In the genomic region with DNA sequence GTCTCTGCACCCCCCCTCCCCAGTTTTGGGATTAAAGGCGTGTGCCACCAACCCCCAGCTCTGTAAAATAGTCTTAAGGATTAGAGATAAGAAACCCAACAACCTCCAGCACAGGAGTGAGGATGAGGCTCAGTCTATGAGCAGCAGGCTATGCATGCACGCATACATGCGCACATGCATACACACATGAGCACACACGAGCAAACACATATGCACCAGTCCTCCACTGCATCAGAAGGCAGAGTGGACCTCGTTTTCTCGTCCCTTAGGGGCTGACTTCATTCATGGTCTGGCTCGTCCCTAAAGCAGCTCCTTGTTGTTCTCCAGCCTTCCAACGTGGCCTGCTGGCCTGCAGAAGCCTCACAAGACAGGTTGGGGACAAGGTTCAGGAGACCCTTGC, we compare ENCODE assay signal across 23 mouse cellular contexts. TPM values are rescaled to one million over a fixed set of nuclear protein-coding genes. Genes with fewer than 3 reads are reported as not detected.
"Had no signal": no experiment of that assay in that cellular context is flagged by ENCODE, and none has a peak within 500 bp of the region (broad histone marks: within the 10 kb centered on the region; RNA-seq: fewer than 3 reads in every experiment).

No protein-coding gene starts in this region.

- H3K9me3 ChIP-seq: heart, embryonic 10.5 days; heart, embryonic 12.5 days; hindbrain, embryonic 13.5 days; hindbrain, embryonic 15.5 days; intestine, embryonic 15.5 days; limb, embryonic 13.5 days; limb, embryonic 15.5 days; liver, embryonic 12.5 days had no signal

- H3K9ac ChIP-seq: heart, embryonic 12.5 days; hindbrain, embryonic 13.5 days; hindbrain, embryonic 15.5 days; intestine, embryonic 15.5 days; limb, embryonic 13.5 days; limb, embryonic 15.5 days; liver, embryonic 12.5 days had no signal

- H3K4me1 ChIP-seq: hindbrain, embryonic 15.5 days; intestine, embryonic 15.5 days; limb, embryonic 13.5 days; limb, embryonic 15.5 days; liver, embryonic 12.5 days had no signal

- DNase-seq: gastrocnemius, adult 2 months; gastrocnemius, postnatal 10 days; gastrocnemius, postnatal 25 days; heart, adult 18-20 months; heart, postnatal 10 days; heart, postnatal 4 days; kidney, adult 18-20 months; kidney, adult 8-10 months; kidney, postnatal 10 days; kidney, postnatal 25 days; layer of hippocampus, adult 9-11 months; layer of hippocampus, postnatal 36 days; left cerebral cortex, postnatal 4 days had no signal

- ATAC-seq: inflammation-experienced regulatory T-cells, adult 6 months; intestine, embryonic 15.5 days; intestine, postnatal 0 days; liver, embryonic 12.5 days had no signal

- H3K4me2 ChIP-seq: heart, embryonic 12.5 days; hindbrain, embryonic 13.5 days; hindbrain, embryonic 15.5 days; intestine, embryonic 15.5 days; limb, embryonic 13.5 days; limb, embryonic 15.5 days; liver, embryonic 12.5 days had no signal

- H3K27ac ChIP-seq: gastrocnemius, adult 2 months; heart, embryonic 10.5 days; hindbrain, embryonic 15.5 days; intestine, embryonic 15.5 days; limb, embryonic 13.5 days; liver, embryonic 12.5 days had no signal

- H3K27me3 ChIP-seq: heart, embryonic 12.5 days; hindbrain, embryonic 13.5 days; hindbrain, embryonic 15.5 days; intestine, embryonic 15.5 days; limb, embryonic 13.5 days; limb, embryonic 15.5 days; liver, embryonic 12.5 days had no signal

- H3K4me3 ChIP-seq: gastrocnemius, adult 2 months; heart, embryonic 10.5 days; heart, embryonic 12.5 days; hindbrain, embryonic 13.5 days; hindbrain, embryonic 15.5 days; intestine, embryonic 15.5 days; limb, embryonic 13.5 days; limb, embryonic 15.5 days; liver, embryonic 12.5 days had no signal

RNA-seq across cellular contexts. Expression of a gene that starts 12.3 kb away (rescaled TPM):
- polyA plus RNA-seq: inflammation-experienced regulatory T-cells, adult 6 months had no signal
